Mouse (Mus musculus): ENCODE measurements around the gene Polr2b. TPM values are rescaled to one million over a fixed set of nuclear protein-coding genes. Genes with fewer than 3 reads are reported as not detected.

Gene Polr2b
- total RNA-seq, 1 experiment from 2014 or later: 180 TPM

DNA sequence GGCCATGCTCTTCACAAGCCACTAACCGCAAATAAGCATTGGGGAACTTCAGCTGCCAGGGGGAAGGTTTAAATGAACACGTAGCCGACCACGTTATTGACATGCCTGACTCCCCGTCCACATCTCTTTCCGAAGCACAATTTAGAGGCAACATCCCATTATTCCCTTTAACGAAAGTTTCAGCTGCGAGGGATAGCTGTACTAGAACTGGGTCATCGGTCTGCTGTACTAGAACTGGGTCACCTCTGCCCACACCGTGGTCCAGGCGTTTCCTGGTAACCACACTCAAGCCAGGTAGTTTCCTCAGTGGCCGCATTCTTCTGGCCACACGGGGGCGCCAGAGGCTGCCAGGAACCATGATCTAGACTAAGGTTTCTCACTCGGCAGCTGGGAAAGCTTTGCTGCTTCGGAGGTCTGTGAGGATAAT, 44.4 kb downstream of the Polr2b start:
- ATAC-seq (replicated peaks in 1 of 2; ENCODE audit: insufficient read depth in 1 of 2, low FRiP score in 2 of 2, low TSS enrichment in 1 of 2, low read depth in 1 of 2, poor library complexity in 2 of 2, severe bottlenecking in 2 of 2): peak; percentile 64 to 71

GRCm38 (mm10) chr5:77355307-77356265, 45.6 kb downstream of the Polr2b start:
- no peak for ATAC-seq (replicated peaks in 1 of 2; ENCODE audit: insufficient read depth in 1 of 2, low FRiP score in 2 of 2, low TSS enrichment in 1 of 2, low read depth in 1 of 2, poor library complexity in 2 of 2, severe bottlenecking in 2 of 2)

GRCm38 (mm10) chr5:77357405-77358149, 47.6 kb downstream of the Polr2b start:
- ATAC-seq (replicated peaks in 1 of 2; ENCODE audit: insufficient read depth in 1 of 2, low FRiP score in 2 of 2, low TSS enrichment in 1 of 2, low read depth in 1 of 2, poor library complexity in 2 of 2, severe bottlenecking in 2 of 2): peak; percentile 82 to 88

GRCm38 (mm10) chr5:77358347-77358746, 48.4 kb downstream of the Polr2b start:
- ATAC-seq (replicated peaks in 1 of 2; ENCODE audit: insufficient read depth in 1 of 2, low FRiP score in 2 of 2, low TSS enrichment in 1 of 2, low read depth in 1 of 2, poor library complexity in 2 of 2, severe bottlenecking in 2 of 2): peak; percentile 60 to 64

- no peak for ATAC-seq (replicated peaks in 1 of 2; ENCODE audit: insufficient read depth in 1 of 2, low FRiP score in 2 of 2, low TSS enrichment in 1 of 2, low read depth in 1 of 2, poor library complexity in 2 of 2, severe bottlenecking in 2 of 2)
Observed at GRCm38 (mm10) chr5:77359971-77360370, 50.0 kb downstream of the Polr2b start.

DNA sequence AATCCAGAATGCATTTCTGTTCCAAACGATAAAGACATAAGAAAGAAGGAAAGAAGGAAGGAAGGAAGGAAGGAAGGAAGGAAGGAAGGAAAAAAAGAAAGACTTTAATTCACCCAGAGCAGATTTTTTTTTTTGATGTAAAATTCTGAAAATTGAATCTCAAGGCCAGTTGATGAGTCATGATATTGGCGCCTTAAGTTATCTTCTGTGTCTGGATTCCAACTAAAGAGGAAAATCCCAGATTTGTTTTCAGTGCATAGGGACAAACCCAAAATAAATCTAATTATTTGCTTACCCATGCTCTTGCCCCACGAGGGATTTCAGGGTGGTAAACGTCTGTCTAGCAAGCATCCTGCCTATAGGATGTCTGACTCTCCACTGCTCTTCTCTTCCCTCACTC, 51.1 kb downstream of the Polr2b start:
- no peak for ATAC-seq (replicated peaks in 1 of 2; ENCODE audit: insufficient read depth in 1 of 2, low FRiP score in 2 of 2, low TSS enrichment in 1 of 2, low read depth in 1 of 2, poor library complexity in 2 of 2, severe bottlenecking in 2 of 2)

DNA sequence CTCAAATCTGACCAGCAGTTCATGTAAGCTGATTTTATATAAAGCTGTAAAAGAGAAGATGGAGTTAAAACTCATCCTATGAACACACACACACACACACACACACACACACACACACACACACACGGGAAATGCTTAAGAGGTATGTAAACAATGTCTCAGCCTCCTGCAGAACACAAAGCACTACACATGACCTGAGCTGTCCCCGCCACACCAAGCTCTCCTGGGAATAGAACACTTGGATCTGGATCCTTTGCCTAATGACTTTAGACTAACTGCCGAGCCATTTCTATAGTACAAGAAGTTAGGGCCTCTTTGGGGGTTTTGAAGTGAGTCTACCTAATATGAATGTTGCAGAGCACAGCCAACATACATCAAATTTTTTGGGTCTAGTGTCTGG, 52.2 kb downstream of the Polr2b start:
- ATAC-seq (replicated peaks in 1 of 2; ENCODE audit: insufficient read depth in 1 of 2, low FRiP score in 2 of 2, low TSS enrichment in 1 of 2, low read depth in 1 of 2, poor library complexity in 2 of 2, severe bottlenecking in 2 of 2): no peak

DNA sequence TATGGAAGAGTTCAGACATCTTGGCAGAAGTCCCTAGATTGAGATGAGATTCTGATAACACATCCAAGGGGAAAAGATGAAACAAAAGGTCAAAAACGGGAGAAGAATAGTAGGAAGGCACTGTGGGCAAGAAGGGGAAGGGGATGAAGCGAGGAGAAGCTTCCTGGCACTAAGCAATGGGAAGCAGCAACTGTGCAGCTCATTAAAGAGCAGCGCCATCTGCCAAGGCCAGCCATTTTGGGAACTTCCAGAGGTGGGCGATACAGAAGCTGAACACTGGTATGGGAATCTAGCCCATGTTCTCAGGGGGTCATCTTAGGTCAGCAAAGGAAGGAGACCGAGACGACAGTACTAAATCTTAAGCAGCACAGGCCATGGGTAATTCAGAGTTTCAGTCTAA, 53.7 kb downstream of the Polr2b start:
- no peak for ATAC-seq (replicated peaks in 1 of 2; ENCODE audit: insufficient read depth in 1 of 2, low FRiP score in 2 of 2, low TSS enrichment in 1 of 2, low read depth in 1 of 2, poor library complexity in 2 of 2, severe bottlenecking in 2 of 2)

DNA sequence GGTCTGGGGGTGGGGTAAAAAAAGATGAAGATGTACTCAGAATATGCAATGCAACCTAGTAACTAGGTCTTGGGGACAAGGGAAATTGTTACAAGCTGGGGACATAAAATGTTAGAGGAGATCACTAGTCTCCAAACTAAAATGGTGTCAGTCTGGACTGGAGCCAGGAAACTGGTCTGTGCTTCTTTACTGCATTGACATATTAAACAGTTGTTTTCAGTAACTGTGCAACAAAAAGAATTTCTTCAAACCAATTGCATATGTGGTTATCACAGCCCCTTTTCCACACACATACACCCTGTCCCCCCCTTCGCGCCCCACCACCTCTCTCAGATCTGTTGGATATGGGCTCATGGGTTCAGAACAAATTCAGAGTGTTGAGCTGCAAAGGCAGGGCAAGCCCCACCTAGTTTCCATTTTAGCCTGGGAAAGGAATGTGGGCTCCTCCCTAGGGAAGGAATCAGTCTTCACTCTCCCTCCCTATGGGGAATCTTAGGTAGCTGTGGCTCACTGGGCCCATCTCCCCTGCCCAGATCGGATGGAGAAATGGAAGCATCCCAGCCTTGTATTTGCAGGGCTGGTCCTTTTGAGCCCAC, 54.6 kb downstream of the Polr2b start:
- no peak for ATAC-seq (replicated peaks in 1 of 2; ENCODE audit: insufficient read depth in 1 of 2, low FRiP score in 2 of 2, low TSS enrichment in 1 of 2, low read depth in 1 of 2, poor library complexity in 2 of 2, severe bottlenecking in 2 of 2)

DNA sequence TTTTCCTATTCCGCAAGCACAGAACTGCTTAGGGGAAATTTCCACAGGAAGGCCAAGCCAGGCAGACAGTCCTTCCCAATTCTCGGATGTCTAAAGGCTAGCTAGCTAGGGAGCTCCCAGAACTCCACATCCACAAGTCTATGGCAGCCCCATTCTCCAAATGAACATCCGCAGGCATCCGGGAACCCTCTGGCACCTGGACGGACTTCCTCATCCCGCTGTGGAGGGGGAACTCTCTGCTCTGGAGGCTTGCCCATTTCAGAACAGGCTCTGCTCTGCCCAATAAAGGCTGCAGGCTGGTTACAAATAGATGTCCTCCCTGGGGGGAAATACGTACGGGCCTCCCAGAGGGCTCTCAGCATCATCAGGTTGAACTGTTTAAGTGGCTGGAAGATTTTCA, 56.4 kb downstream of the Polr2b start:
- no peak for ATAC-seq (replicated peaks in 1 of 2; ENCODE audit: insufficient read depth in 1 of 2, low FRiP score in 2 of 2, low TSS enrichment in 1 of 2, low read depth in 1 of 2, poor library complexity in 2 of 2, severe bottlenecking in 2 of 2)

GRCm38 (mm10) chr5:77367145-77367544, 57.2 kb downstream of the Polr2b start:
- ATAC-seq (replicated peaks in 1 of 2; ENCODE audit: insufficient read depth in 1 of 2, low FRiP score in 2 of 2, low TSS enrichment in 1 of 2, low read depth in 1 of 2, poor library complexity in 2 of 2, severe bottlenecking in 2 of 2): no peak

DNA sequence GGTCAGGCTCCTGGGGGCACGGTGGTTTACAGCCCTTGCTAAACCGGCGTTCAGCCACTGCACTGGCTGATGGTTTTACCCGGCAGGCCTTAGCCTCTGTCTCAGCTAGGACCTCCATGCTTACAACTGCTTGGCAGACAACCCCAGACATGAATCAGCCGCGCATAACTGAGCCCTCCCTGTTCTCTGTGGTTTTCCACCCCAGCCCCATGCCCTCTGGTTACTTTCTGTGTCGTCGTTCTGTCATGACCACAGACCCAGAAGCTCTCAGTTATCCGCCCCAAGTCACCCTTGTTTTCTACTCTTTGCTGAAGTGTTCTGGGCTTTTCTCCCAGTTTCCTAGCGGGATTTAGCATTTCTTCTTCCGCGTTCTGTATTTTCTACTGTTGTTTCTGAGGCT, 57.7 kb downstream of the Polr2b start:
- peak; percentile 83 to 85 for ATAC-seq (replicated peaks in 1 of 2; ENCODE audit: insufficient read depth in 1 of 2, low FRiP score in 2 of 2, low TSS enrichment in 1 of 2, low read depth in 1 of 2, poor library complexity in 2 of 2, severe bottlenecking in 2 of 2)

GRCm38 (mm10) chr5:77368194-77368593, 58.2 kb downstream of the Polr2b start:
- peak; percentile 6 to 38; a peak in 1 of 4 replicates for ATAC-seq (replicated peaks in 1 of 2; ENCODE audit: insufficient read depth in 1 of 2, low FRiP score in 2 of 2, low TSS enrichment in 1 of 2, low read depth in 1 of 2, poor library complexity in 2 of 2, severe bottlenecking in 2 of 2)

DNA sequence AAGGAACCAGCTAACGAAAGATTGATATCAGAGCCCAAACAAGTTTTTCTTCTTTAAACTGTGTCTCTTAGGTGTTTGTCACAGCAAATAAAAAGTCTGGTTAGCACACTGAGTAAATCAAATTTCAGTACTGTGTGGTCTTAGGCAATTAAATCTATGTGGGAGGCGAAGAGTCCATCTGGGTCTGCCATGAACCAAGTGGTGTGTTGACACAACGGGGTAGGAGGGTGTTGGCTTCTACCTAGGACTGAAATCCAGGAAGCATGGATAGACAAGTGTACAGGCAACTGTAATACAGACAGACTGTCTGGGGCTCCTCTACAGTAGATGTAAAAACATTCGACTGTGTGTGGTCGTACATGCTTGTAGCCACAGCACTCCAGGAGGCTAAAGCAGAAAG, 59.4 kb downstream of the Polr2b start:
- ATAC-seq (replicated peaks in 1 of 2; ENCODE audit: insufficient read depth in 1 of 2, low FRiP score in 2 of 2, low TSS enrichment in 1 of 2, low read depth in 1 of 2, poor library complexity in 2 of 2, severe bottlenecking in 2 of 2): no peak

DNA sequence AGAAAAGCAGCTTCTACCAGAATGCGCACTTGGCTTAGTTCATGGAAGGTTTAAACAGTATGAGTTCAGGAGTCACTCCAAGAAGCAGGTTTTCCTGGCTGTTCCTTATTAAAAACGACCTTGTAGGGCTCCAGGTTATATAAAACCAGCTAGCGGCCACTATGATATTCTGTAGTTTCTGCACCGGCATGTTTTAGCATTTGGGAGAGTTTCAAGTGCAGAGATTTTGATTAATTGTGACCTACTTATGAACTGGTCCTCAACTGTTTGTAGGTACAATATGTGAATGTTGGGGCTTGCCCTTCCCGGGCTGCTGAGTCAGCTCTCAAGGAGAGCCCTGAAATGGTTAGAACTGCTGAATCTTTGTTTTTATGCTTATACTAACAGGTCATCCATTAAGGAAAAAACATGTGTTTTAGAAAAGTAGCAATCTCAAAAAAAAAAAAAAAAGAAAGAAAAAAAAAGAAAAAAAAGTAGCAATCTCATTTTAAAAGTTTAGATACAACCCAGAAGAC, 60.5 kb downstream of the Polr2b start:
- ATAC-seq (replicated peaks in 1 of 2; ENCODE audit: insufficient read depth in 1 of 2, low FRiP score in 2 of 2, low TSS enrichment in 1 of 2, low read depth in 1 of 2, poor library complexity in 2 of 2, severe bottlenecking in 2 of 2): no peak

DNA sequence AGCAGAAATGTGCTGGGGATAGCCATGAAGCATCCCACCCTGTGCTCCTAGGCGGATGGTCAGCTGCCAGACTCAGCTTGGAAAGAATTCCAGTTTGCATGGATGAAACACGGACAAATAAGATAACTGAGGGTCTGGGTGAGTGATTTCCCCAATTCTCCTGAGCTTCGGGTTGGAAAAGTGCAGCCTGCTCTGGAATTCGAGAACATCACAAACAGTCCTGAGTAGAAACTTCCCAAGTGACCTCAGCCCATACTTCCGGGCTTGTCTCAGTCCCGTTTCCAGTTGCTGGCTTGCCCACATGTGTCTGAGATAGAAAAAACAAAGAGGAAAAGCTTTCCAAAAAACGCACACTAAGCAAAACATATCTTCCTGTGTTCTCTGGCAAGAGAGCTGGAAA, 62.3 kb downstream of the Polr2b start:
- no peak for ATAC-seq (replicated peaks in 1 of 2; ENCODE audit: insufficient read depth in 1 of 2, low FRiP score in 2 of 2, low TSS enrichment in 1 of 2, low read depth in 1 of 2, poor library complexity in 2 of 2, severe bottlenecking in 2 of 2)

GRCm38 (mm10) chr5:77372778-77373177, 62.8 kb downstream of the Polr2b start:
- ATAC-seq (replicated peaks in 1 of 2; ENCODE audit: insufficient read depth in 1 of 2, low FRiP score in 2 of 2, low TSS enrichment in 1 of 2, low read depth in 1 of 2, poor library complexity in 2 of 2, severe bottlenecking in 2 of 2): peak; percentile 19 to 45

- peak; percentile 23 to 54; a peak in 3 of 4 replicates for ATAC-seq (replicated peaks in 1 of 2; ENCODE audit: insufficient read depth in 1 of 2, low FRiP score in 2 of 2, low TSS enrichment in 1 of 2, low read depth in 1 of 2, poor library complexity in 2 of 2, severe bottlenecking in 2 of 2)
Observed at GRCm38 (mm10) chr5:77374945-77375344, 65.0 kb downstream of the Polr2b start.

All from hematopoietic stem cell, adult 5-6 weeks (primary cell).